Mouse (Mus musculus) monocyte, adult 2 months (primary cell): ENCODE results near the gene Zfp239.

Experiments used
- DNase-seq, 2 experiments: peaks; one replicate each; pipeline ENCODE4 v3.0.0; 2022; ENCODE audit warnings: low spot score in 2 of 2, low read depth in 1 of 2

Zfp239 gene

GRCm38 (mm10) chr6:117906590-117907271 is 44.8 kb downstream of the Zfp239 start:
- DNase-seq: peak; percentile 97

DNA sequence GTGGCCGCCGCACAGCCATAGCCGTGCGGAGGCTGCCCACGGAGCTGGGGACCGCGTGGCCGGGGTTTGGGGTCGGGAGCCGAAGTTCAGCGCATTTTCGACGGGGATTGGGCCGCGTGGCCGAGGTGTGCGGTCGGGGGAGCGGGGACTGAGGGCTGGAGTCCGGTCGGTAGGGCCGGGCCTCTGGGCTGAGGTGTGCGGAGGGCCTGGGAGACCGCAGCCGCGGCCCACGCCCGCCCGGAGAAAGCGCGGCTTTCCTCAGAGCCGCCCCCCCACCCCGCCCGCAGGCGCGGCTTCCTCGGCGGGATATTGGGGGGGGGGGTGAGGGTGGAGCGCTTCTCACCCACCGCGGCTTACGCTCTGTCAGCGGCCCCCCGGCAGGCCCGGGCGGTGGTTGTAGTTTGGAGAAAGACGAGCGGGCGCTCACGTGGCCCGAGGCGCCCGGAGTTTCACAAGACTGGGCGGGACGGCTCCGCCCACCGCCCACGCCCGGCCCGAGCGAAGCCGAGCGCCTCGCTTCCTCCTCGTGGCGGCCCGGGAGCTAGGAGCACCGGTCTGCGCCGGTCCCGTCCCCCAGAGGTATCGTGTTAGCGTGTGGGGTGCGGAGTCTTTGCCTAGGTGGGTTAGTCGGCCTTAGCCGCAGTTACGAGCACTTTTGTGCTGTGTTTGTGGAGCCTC is 45.5 kb downstream of the Zfp239 start:
- DNase-seq: peak; percentile 75 to 83

DNA sequence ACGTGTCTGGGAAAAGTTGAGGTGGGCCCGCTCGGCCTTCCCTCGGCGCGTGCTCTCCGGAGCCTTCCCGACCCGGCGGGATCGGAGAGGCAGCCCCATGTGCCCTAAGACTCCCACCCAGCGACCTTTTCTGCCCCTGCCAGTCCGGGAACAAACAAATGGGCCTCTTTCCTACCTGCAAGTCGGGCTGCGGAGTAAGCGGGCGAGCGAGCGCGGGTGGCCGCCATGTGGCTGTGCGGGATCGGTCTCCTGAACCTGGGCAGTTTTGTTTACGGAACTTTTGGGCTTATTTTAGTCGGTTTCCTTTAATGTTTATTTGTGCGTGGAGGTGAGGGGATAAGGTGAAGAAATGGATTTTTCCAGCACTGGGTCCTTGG is 46.1 kb downstream of the Zfp239 start:
- no peak for DNase-seq

GRCm38 (mm10) chr6:117908424-117908900 is 46.6 kb downstream of the Zfp239 start:
- DNase-seq: no peak

DNA sequence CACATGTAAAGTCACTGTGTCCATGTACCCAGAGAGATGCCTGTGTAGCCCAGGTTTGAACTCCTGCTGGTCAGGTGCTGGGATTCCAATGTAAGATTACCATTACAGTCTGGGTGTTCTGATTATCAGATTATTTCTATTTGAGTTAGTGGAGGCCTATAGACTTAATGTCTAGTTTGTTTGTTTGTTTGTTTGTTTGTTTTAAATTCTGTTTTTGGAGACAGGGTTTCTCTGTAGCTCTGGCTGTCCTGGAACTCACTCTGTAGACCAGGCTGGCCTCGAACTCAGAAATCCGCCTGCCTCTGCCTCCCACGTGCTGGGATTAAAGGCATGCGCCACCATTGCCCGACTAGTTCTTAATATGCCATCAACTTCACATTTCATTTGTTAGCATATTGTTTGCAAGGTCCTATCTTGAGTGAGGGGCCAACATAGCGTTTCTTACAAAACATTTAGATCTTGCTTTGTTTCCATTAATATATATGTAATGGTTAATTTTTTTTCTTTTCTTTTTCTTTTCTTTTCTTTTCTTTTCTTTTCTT is 48.3 kb downstream of the Zfp239 start:
- DNase-seq: no peak

DNA sequence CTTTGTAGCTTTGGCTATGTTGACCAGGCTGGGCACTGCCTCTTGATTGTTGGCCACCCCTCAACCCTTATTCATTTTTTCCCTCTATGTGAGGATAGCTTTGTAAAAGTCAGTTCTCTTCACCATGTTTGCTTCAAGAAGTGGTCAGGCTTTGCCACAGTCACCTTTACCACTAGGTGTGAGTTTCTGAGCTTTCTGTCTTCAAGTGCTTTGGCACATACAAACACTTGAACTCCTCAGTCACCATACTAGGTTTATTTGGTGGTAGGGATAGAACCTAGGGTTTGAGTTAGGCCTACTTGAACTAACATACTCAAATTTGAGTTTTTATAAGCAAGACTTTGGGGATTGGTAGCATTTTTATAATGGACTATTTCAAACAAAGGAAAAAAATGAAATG is 52.6 kb downstream of the Zfp239 start:
- DNase-seq: no peak

DNA sequence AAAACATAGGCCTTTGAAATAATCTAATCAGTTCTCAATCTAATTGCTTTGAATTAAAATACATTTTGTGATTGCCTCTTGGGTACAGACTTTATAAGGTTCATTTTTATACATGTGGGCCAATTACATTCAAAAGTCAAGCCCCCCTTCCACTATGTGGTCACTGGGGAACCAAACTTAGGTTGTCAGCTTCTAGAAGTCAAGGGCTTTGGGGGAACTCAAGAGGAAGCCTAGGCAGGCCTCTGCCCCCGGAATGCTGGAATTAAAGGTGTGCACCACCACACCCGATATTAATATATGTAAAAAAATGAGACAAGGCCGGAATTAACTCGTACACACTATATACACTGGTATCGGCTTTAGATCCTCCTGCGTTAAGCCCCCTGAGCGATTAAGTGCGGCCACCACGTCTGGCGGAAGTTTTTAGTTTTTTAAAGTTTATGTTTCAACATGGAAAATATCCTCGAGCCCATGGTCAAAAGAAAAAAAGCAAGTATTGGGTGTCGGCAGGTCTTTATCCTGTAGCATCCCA is 54.4 kb downstream of the Zfp239 start:
- no peak for DNase-seq

GRCm38 (mm10) chr6:117916737-117917426 is 55.0 kb downstream of the Zfp239 start:
- peak; percentile 72 to 84 for DNase-seq

DNA sequence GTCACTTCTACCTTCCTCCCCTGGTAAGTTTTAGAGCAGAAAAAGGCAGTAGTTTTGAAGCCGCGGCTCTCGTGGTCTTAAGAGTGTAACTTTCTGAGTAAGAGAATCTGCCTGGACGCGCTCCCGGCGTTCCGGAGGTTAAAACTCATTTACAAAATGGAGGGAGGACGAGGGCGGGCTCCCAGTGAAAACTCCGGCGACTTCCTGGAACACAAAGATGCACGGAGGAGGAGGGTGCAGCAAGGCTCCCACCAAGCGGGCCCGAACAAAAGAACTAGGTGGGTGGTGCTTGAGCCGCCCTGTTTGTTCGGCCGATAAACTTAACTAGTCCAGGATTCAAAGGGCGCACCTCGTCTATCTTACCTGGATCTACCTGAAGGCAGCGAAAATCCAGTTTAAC is 55.7 kb downstream of the Zfp239 start:
- DNase-seq: peak in 1 of 2 experiments; percentile 53

- DNase-seq: no peak
These were observed 56.1 kb downstream of the Zfp239 start for GRCm38 (mm10) chr6:117918043-117918442.

DNA sequence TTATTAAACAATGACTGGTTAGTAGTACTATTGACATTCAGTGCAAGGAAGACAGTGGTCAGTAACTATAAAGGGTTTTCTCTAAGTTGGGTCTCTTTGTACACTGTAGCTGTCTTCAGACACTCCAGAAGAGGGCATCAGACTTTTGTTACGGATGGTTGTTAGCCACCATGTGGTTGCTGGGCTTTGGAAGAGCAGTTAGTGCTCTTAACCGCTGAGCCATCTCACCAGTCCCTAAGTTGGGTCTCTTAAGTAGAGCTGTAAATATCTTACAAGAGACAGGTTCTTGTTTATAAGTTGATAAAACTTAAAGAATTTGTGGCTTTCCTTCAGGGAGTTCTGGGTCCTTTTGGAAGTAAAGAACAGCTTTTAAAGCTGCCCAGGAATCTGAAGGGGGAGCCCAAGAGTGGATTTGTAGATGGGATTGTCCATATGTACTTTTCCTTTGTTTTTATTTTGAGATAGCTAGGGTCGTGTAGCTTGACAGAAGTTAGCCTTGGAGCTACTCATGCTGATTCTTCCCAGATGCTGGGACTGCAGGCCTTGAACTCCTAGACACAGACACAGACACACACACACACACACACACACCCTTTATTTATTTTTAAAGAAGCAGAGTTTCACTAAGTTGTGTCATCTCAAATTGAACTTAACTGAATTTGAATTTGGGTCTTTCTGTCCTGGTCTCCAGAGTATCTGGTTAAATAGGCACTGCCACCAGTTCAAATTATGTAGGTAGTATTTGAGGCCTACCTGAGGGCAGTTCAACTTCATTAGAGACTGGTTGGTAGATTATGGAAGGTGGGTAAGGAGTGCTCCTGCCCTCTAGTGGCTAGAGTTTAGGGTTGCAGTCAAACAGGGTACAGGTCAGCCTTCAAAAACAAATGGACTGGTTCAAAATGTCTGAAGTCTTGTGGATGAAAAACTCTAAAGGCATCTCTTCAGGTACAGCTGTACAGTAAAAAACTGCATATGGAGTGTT is 59.0 kb downstream of the Zfp239 start:
- no peak for DNase-seq

DNA sequence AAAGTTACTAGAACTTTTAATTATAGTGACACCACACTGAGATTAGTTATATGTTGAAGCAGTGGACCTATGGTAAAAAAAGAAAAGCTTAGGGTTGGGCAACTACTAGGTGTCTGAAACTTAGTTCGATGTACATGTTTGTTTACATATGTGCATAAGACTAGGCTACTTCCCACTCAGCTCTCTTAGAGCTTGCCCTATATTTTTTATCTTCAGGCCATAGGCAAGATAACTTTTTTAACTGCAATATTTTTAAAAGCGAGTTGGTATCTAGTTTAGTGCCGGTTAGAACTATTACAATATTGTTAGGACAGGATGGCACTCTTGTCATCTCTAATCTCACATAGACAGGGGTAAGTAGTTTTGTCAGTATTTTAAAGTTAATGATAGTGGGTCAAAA is 60.1 kb downstream of the Zfp239 start:
- no peak for DNase-seq
